Mouse (Mus musculus): ENCODE measurements around the gene Golga2. TPM values are rescaled to one million over a fixed set of nuclear protein-coding genes. Genes with fewer than 3 reads are reported as not detected.

The Golga2 gene
- polyA plus RNA-seq, 1 experiment: 60.1 TPM

DNA sequence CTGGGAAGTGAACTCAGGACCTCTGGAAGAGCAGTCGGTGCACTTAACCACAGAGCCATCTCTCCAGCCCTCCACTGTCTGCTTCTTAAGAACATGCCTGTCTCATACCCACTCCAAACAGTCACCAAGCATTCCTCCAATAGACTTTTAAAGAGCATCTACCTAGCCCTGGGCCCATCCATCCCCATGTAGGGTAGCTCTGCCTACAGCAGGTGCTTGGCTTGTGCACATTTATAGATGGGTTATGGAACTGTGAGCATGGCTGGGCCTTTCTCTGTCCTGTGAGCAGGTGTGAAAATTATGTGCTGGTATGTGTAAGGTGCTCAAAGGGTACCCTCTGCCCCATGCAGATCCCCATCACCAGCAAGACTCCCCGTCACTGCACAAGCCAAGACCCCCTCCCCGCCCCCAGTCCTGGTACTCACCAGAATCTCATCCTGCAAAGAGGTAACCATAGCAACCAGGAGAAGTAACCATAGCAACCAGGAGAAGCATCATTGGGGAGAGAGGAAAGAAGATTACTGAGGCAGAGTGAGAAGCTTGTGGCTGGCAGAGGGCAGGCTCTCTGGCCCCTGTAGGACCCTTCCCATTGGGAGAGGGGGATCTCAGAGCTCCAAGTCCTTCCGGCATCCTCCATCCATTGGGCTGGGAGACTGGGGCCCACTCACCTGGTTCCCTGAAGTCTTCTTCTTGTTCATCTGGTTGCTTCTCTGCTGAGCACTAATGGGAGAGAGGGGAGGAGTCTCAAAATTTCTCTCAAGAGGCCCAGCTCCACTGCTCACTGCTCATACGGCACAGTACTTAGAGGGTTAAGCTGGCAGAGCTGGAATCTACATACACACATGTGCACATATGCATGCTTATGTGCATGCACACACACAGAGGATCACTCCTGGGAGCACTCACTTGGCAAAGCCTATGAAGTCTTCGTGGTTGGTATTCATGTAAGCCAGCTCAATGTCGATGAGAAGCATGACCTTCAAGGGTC lies 35.9 kb downstream of the Golga2 start:
- TF ChIP-seq POLR2A (IDR thresholded peaks at IDR 0.05; ENCODE audit: extremely low read depth, insufficient read depth, low read length): no peak
- TF ChIP-seq CTCF (IDR thresholded peaks at IDR 0.05; ENCODE audit: extremely low read depth, insufficient read depth, low read length): no peak
- Histone ChIP-seq H3K4me1 (ENCODE audit: control insufficient read depth, insufficient read depth, low read length) (peaks cover 13% of the 10 kb centered on the region), H3K27ac (ENCODE audit: insufficient read depth, low read length) (peak overlapping the region; percentile 46; the same call in 1 of the 2 replicates), H3K4me3 (ENCODE audit: insufficient read depth, low read length) (no peak overlapping the region)

DNA sequence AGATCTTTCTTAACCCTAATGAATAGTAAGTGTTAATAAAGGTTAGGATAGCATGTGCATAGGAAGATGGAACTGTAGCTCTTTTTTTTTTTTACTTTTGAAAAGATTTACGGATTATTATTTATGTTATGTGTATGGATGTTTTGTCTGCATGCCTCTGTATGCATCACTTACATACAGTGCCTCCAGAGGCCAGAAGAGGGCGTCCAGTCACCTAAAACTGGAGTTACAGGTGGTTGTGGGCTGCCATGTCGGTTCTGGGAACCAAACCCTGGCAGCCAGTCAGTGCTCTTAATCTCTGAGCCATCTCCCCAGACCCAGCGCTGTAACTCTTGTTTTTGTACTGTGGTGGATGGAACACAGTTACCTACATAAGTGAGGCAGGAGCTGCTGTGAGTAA lies 37.1 kb downstream of the Golga2 start:
- Histone ChIP-seq H3K4me3 (ENCODE audit: insufficient read depth, low read length) (no peak overlapping the region), H3K4me1 (ENCODE audit: control insufficient read depth, insufficient read depth, low read length) (peaks cover 14% of the 10 kb centered on the region), H3K27ac (ENCODE audit: insufficient read depth, low read length) (no peak overlapping the region)
- TF ChIP-seq POLR2A (IDR thresholded peaks at IDR 0.05; ENCODE audit: extremely low read depth, insufficient read depth, low read length) (no peak), CTCF (IDR thresholded peaks at IDR 0.05; ENCODE audit: extremely low read depth, insufficient read depth, low read length) (no peak)

DNA sequence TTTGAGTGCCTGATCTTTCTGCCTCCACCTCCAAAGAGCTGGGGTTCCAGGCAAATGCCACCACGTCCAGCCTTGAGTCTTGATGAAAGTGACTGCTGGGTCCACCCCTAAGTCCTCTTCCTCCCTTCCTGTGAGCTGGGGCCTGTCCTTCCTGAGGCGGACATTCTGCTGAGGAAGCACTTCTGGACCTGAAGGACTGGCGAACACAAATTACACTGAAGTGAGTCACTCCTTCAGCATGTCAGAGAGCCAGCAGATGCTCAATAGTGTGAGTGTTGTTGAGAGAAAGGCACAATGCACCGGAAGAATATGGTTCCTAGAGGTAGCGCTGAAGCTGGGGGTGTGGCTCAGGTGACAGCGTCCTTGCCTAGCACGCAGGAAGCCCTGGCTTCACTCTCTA lies 38.2 kb downstream of the Golga2 start:
- Histone ChIP-seq H3K4me1 (ENCODE audit: control insufficient read depth, insufficient read depth, low read length) (peaks cover 13% of the 10 kb centered on the region), H3K4me3 (ENCODE audit: insufficient read depth, low read length) (no peak overlapping the region), H3K27ac (ENCODE audit: insufficient read depth, low read length) (no peak overlapping the region)
- TF ChIP-seq POLR2A (IDR thresholded peaks at IDR 0.05; ENCODE audit: extremely low read depth, insufficient read depth, low read length) (no peak), CTCF (IDR thresholded peaks at IDR 0.05; ENCODE audit: extremely low read depth, insufficient read depth, low read length) (no peak)

DNA sequence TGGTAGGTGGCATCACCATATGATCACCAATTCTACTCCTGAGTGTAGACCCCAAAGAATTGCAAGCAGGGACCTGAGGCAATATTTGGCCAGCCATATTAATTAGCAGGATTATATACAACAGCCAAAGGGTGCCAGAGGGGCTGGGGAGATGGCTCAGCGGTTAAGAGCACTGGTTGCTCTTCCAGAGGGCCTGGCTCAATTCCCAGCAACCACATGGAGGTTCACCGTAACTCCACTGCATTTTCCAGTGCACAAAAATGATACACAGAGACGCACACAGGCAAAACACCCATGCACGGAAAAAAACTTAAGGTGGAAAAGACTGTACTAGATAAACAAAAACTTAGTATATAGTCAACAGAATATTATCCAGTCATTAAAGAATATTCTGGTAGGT lies 40.0 kb downstream of the Golga2 start:
- Histone ChIP-seq H3K27ac (ENCODE audit: insufficient read depth, low read length) (no peak overlapping the region), H3K4me3 (ENCODE audit: insufficient read depth, low read length) (no peak overlapping the region), H3K4me1 (ENCODE audit: control insufficient read depth, insufficient read depth, low read length) (peaks cover 13% of the 10 kb centered on the region)
- TF ChIP-seq CTCF (IDR thresholded peaks at IDR 0.05; ENCODE audit: extremely low read depth, insufficient read depth, low read length) (no peak), POLR2A (IDR thresholded peaks at IDR 0.05; ENCODE audit: extremely low read depth, insufficient read depth, low read length) (no peak)

DNA sequence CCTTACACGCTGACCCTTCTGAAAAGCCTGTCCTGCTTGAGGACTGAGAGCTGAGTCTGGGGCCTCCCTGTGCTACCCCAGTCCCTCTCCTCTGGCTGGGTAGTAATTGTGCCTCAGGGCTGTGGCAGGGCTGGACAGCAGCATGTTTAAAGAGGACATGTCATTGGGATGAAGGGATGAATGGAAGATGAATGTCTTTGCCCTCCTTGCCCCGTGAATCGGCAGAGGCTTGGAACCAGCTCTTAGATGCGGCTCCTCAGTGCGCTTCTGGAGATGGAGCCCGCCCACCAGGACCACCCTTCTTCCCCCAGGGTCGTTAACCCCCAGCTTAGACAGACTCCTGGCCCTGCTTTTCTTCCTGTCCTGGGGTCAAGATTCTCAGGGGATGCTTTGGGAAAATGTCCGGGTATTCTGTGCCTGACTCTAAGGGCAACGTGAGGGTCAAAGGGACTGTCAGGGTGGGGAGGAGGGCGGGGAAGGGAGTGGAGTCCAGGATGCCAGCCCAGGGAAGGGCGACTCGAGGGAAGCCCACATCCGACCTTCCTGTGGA lies 41.8 kb downstream of the Golga2 start:
- H3K4me1 ChIP-seq (ENCODE audit: control insufficient read depth, insufficient read depth, low read length): peaks cover 11% of the 10 kb centered on the region
- peak overlapping the region; percentile 55; the same call in 1 of the 2 replicates for H3K27ac ChIP-seq (ENCODE audit: insufficient read depth, low read length)
- H3K4me3 ChIP-seq (ENCODE audit: insufficient read depth, low read length): no peak overlapping the region
- TF ChIP-seq POLR2A (IDR thresholded peaks at IDR 0.05; ENCODE audit: extremely low read depth, insufficient read depth, low read length) (no peak), CTCF (IDR thresholded peaks at IDR 0.05; ENCODE audit: extremely low read depth, insufficient read depth, low read length) (no peak)

DNA sequence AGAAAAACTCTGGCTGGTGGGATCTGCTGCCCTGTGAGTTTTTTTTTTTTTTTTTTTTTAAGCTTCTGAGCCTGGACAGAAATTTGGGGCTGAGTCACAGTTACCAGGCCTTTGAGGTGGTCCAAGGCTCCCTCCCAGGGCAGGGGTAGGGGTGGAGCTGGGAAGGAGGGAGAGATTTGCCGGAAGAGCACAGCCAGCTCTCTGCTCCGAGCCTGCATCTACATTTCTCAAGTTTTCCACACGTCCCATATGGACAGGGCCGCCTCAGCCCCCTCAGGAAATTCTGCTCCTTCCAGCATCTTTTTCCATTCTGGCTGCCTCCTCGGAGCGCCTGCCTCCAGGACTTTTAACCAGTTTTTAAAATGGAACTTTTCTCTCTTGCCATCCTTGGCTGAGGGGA lies 42.3 kb downstream of the Golga2 start:
- no peak overlapping the region for H3K4me3 ChIP-seq (ENCODE audit: insufficient read depth, low read length)
- TF ChIP-seq POLR2A (IDR thresholded peaks at IDR 0.05; ENCODE audit: extremely low read depth, insufficient read depth, low read length) (no peak; the same call in 1 of the 2 replicates), CTCF (IDR thresholded peaks at IDR 0.05; ENCODE audit: extremely low read depth, insufficient read depth, low read length) (no peak)
- no peak overlapping the region for H3K27ac ChIP-seq (ENCODE audit: insufficient read depth, low read length)
- peaks cover 11% of the 10 kb centered on the region for H3K4me1 ChIP-seq (ENCODE audit: control insufficient read depth, insufficient read depth, low read length)

DNA sequence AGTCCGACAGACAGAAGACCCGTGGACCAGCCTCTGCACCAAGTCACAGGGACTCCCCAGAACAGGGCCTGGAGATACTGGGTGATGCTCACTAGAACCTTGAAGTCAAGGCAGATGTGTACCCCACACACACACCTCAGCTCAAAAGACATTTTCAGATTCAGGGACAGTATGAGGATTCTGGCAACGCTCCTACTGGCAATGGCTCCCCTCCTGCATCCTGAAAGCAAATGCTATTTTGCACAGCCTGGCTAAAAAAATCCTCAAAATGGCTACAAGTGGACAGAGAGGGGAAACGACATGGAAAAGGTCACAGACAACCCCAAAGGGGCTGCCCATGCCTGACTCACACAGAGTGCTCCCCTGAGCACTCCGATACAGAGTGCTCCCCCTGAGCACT lies 45.0 kb downstream of the Golga2 start:
- peaks cover 7% of the 10 kb centered on the region for H3K4me1 ChIP-seq (ENCODE audit: control insufficient read depth, insufficient read depth, low read length)
- no peak overlapping the region for H3K27ac ChIP-seq (ENCODE audit: insufficient read depth, low read length)
- H3K4me3 ChIP-seq (ENCODE audit: insufficient read depth, low read length): no peak overlapping the region
- no peak for TF ChIP-seq POLR2A (IDR thresholded peaks at IDR 0.05; ENCODE audit: extremely low read depth, insufficient read depth, low read length)
- TF ChIP-seq CTCF (IDR thresholded peaks at IDR 0.05; ENCODE audit: extremely low read depth, insufficient read depth, low read length): no peak

DNA sequence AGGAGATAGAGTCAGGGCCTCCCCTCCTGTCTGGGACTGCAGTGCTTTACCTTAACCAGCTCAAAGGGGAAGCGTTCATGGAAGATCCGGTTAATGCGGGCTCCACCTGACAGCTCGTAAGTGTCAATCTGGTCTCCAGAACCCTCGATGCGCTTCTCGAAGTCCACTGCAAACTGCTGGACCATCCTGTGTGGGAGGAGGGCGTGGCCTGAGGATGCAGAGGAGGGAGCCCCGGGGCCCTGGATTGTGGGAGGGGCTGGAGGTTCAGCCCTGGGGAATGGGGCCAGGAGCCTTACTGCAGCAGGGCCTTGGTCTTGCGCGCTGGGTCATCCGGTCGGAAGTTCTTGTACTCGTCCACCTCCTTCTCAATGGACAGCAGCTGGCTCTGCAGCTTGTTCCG lies 48.7 kb downstream of the Golga2 start:
- no peak for TF ChIP-seq CTCF (IDR thresholded peaks at IDR 0.05; ENCODE audit: extremely low read depth, insufficient read depth, low read length)
- TF ChIP-seq POLR2A (IDR thresholded peaks at IDR 0.05; ENCODE audit: extremely low read depth, insufficient read depth, low read length): no peak
- H3K4me3 ChIP-seq (ENCODE audit: insufficient read depth, low read length): no peak overlapping the region
- no peaks in the 10 kb centered on the region for H3K4me1 ChIP-seq (ENCODE audit: control insufficient read depth, insufficient read depth, low read length)
- no peak overlapping the region; the same call in 1 of the 2 replicates for H3K27ac ChIP-seq (ENCODE audit: insufficient read depth, low read length)

DNA sequence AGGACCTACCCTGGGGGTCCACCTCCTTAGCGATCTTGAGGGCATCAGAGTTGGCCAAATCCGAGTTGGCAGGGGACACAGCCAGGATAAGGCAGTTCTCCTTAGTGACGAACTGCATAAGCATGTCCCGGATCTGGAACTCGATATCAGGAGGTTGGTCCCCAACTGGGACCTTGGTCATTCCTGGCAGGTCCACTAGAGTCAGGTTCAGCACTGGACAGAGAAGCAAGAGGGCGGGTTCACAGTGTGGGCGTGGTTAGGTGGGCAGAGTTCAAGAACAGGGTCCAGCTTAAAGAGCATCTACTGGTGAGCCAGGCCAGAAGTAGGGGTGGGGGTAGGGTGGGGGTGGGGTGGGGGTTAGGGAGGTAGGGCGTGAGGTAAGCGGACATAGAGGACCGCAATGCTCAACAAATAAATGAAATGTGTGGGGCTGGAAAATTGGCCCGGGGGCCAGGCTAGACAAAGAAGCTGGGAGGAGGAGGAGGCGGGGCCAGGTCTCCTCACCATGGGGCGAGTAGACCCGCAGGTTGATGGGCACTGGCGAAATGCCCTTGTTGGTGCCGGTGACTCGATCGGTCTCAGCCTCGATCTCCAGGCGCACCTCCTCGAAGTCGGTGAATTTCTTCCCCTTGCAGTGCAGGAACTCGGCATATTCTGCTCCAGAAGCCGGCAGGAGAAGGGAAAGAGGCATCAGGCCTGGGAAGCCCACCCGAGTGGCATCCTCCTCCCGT lies 52.9 kb downstream of the Golga2 start:
- TF ChIP-seq CTCF (IDR thresholded peaks at IDR 0.05; ENCODE audit: extremely low read depth, insufficient read depth, low read length) (no peak), POLR2A (IDR thresholded peaks at IDR 0.05; ENCODE audit: extremely low read depth, insufficient read depth, low read length) (no peak)
- H3K27ac ChIP-seq (ENCODE audit: insufficient read depth, low read length): 0 out of 2 replicates have a peak overlapping the region, but pooled peaks have one; percentile 30

More for the DNA sequence above, 52.9 kb downstream of the Golga2 start:
- Histone ChIP-seq H3K4me3 (ENCODE audit: insufficient read depth, low read length) (no peak overlapping the region), H3K4me1 (ENCODE audit: control insufficient read depth, insufficient read depth, low read length) (peaks cover 14% of the 10 kb centered on the region)

All from cortical plate, adult 2 months (tissue).